Mouse (Mus musculus) erythroblast, embryonic 14.5 days (primary cell): ENCODE results near the gene Ggta1.

Source experiments
- GATA1 ChIP-seq: IDR thresholded peaks from 2 replicates; pipeline ENCODE4 v1.6.1; 2012; ENCODE audit warnings: low read length, inconsistent platforms, mixed read lengths
- TAL1 ChIP-seq: IDR thresholded peaks from 3 replicates; pipeline ENCODE4 v1.6.1; 2012; ENCODE audit warnings: low read length, inconsistent platforms, mixed read lengths

DNA sequence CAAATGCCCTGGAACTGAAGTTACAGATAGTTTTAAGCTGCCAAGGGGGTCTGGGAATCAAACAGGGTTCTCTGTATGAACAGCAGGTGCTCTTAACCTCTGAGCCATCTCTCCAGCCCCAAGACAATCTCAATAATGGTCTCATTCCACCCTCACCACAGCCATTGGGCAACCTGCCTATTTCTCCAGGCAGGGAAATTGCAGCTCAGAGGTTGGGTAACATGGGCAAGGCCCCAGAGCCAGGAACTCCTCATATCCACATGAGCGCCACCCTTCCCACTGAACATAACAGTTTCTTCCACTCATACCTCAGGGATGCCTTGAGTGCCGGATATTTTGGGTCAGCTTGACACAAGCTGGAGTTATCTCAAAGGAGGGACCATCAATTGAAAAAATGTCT, 25.2 kb downstream of the Ggta1 start:
- TF ChIP-seq TAL1 = no peak
- no peak for TF ChIP-seq GATA1
